In genomic region chr4:142088409-142088808, GRCm38 (mm10) we compare ENCODE assay signal across 24 mouse cellular contexts. TPM values are rescaled to one million over a fixed set of nuclear protein-coding genes. Genes with fewer than 3 reads are reported as not detected.
DNase-seq lines count a peak whose midpoint lies in the region; ATAC-seq and TF ChIP-seq lines count a peak whose summit lies in the region.
"Had no signal": no experiment of that assay in that cellular context is flagged by ENCODE, and none has a peak within 500 bp of the region (broad histone marks: within the 10 kb centered on the region; RNA-seq: fewer than 3 reads in every experiment).

No protein-coding gene starts in this region.

- no peak for TF ChIP-seq CTCF in midbrain, postnatal 0 days (IDR thresholded peaks at IDR 0.05)

- H3K36me3 ChIP-seq in midbrain, embryonic 11.5 days (ENCODE audit: control insufficient read depth, insufficient read depth, low read length): no peaks in the 10 kb centered on the region
- H3K36me3 ChIP-seq in midbrain, postnatal 0 days (ENCODE audit: insufficient read depth, low read length): no peaks in the 10 kb centered on the region
- H3K36me3 ChIP-seq: heart, embryonic 10.5 days; heart, embryonic 15.5 days; hindbrain, embryonic 15.5 days had no signal

- peak; percentile 80 for DNase-seq in cerebellum, adult 9-10 months
- DNase-seq in midbrain, embryonic 11.5 days (ENCODE audit: low spot score, missing footprints): no peak
- no peak for DNase-seq in midbrain, postnatal 0 days (ENCODE audit: low spot score)
- peak; percentile 86 for DNase-seq in brain, adult 2 months (ENCODE audit: low read depth, low spot score)
- DNase-seq in cerebellum, postnatal 10 days: peak; percentile 65
- no peak for DNase-seq in urinary bladder, postnatal 4 days (ENCODE audit: low spot score in 2 of 2)
- DNase-seq: adrenal gland, postnatal 25 days; forebrain, postnatal 0 days; kidney, adult 11 months; kidney, postnatal 14 days; liver; lung, adult 2 months; lung, postnatal 10 days; right cerebral cortex, postnatal 25 days; spleen, adult 18-20 months; thymus, postnatal 14 days had no signal

- peaks cover 20% of the 10 kb centered on the region for H3K27me3 ChIP-seq in midbrain, embryonic 11.5 days (ENCODE audit: control insufficient read depth, insufficient read depth, low read length)
- H3K27me3 ChIP-seq in midbrain, postnatal 0 days (ENCODE audit: insufficient read depth, low read length): peaks cover 13% of the 10 kb centered on the region

- H3K4me3 ChIP-seq in midbrain, embryonic 11.5 days (ENCODE audit: low read depth, low read length): no peak overlapping the region
- H3K4me3 ChIP-seq in midbrain, postnatal 0 days (ENCODE audit: low read depth, low read length): no peak overlapping the region
- H3K4me3 ChIP-seq: heart, embryonic 10.5 days; heart, embryonic 15.5 days; hindbrain, embryonic 15.5 days had no signal

- H3K4me1 ChIP-seq in midbrain, embryonic 11.5 days (ENCODE audit: control insufficient read depth, insufficient read depth, low read length): peaks cover 10% of the 10 kb centered on the region
- peaks cover 10% of the 10 kb centered on the region; the same call in 1 of the 2 replicates for H3K4me1 ChIP-seq in midbrain, postnatal 0 days (ENCODE audit: insufficient read depth, low read length)

- no peak overlapping the region for H3K4me2 ChIP-seq in midbrain, embryonic 11.5 days
- H3K4me2 ChIP-seq in midbrain, postnatal 0 days (ENCODE audit: low read depth, low read length, poor library complexity, severe bottlenecking): no peak overlapping the region
- H3K4me2 ChIP-seq: heart, embryonic 15.5 days; hindbrain, embryonic 15.5 days had no signal

- H3K9me3 ChIP-seq in midbrain, embryonic 11.5 days (ENCODE audit: control insufficient read depth, low read length): no peaks in the 10 kb centered on the region
- H3K9me3 ChIP-seq in midbrain, postnatal 0 days (ENCODE audit: low read length): no peaks in the 10 kb centered on the region
- H3K9me3 ChIP-seq: heart, embryonic 10.5 days; heart, embryonic 15.5 days; hindbrain, embryonic 15.5 days had no signal

- no peak overlapping the region for H3K9ac ChIP-seq in midbrain, embryonic 11.5 days (ENCODE audit: low read length)
- no peak overlapping the region for H3K9ac ChIP-seq in midbrain, postnatal 0 days (replicated peaks; ENCODE audit: low read length, poor library complexity, severe bottlenecking)
- H3K9ac ChIP-seq: forebrain, postnatal 0 days; heart, embryonic 15.5 days; hindbrain, embryonic 15.5 days; liver, embryonic 14.5 days had no signal

- H3K27ac ChIP-seq in midbrain, embryonic 11.5 days (ENCODE audit: low read depth, low read length): 0 out of 2 replicates have a peak overlapping the region, but pooled peaks have one; percentile 9
- H3K27ac ChIP-seq in midbrain, postnatal 0 days (ENCODE audit: low read depth, low read length): no peak overlapping the region
- H3K27ac ChIP-seq: heart, embryonic 10.5 days; heart, embryonic 15.5 days; hindbrain, embryonic 15.5 days; liver, embryonic 14.5 days; macrophage had no signal

- ATAC-seq in cerebellum, adult (ENCODE audit: insufficient number of reproducible peaks, low FRiP score, low TSS enrichment): no peak
- peak; percentile 19; the same call in 1 of the 2 replicates for ATAC-seq in midbrain, embryonic 11.5 days (ENCODE audit: low FRiP score)
- ATAC-seq in midbrain, postnatal 0 days (ENCODE audit: low FRiP score): no peak
- ATAC-seq: CD4-positive, CD25-positive, alpha-beta regulatory T cell, adult 4 months; forebrain, postnatal 0 days; inflammation-experienced regulatory T-cells, adult 6 months had no signal

- 40% methylated on average over 4 of the region's 4 CpGs for WGBS in midbrain, embryonic 11.5 days
- WGBS in midbrain, postnatal 0 days: 37% methylated on average over 4 of the region's 4 CpGs

RNA-seq across cellular contexts. Expression of gene Tmem51, which starts 4.3 kb away (rescaled TPM):
- polyA plus RNA-seq in midbrain, embryonic 11.5 days (2014; fragmentation: Nextera tagmentation; extraction: Ambion mirVana): 11.1 and 12.3 TPM in 2 replicates
- 5.9 and 7.1 TPM in 2 replicates for total RNA-seq in midbrain, postnatal 0 days (2014; rRNA removed)
- polyA plus RNA-seq in midbrain, postnatal 0 days (2015; fragmentation: Nextera tagmentation; extraction: Ambion mirVana): 7.9 and 9.4 TPM in 2 replicates

Comparison
In these comparisons a context has a peak if more than half of its experiments do, and no peak if none do; other contexts are left out.
1. DNase-seq: peak in cerebellum, adult 9-10 months (single experiment), brain, adult 2 months (single experiment) and cerebellum, postnatal 10 days (2 of 2); none in midbrain, embryonic 11.5 days (single experiment), midbrain, postnatal 0 days (single experiment) and urinary bladder, postnatal 4 days (0 of 2).